Mouse (Mus musculus) bone marrow, adult 2 months (tissue): Measurements from ENCODE around the gene Cyb561.

ENCODE experiments used
- CTCF ChIP-seq: fragments of 200-500 bp; IDR thresholded peaks from 2 replicates; pipeline ENCODE4 v1.5.1; 2011; ENCODE audit warnings: low read length, control low read depth; ENCODE audit not compliant: control insufficient read depth, insufficient read depth
- POLR2A ChIP-seq: fragments of 200-500 bp; IDR thresholded peaks from 2 replicates; pipeline ENCODE4 v1.6.1; 2011; ENCODE audit warnings: low read depth, mild to moderate bottlenecking, control low read depth, low read length, borderline replicate concordance; ENCODE audit not compliant: control insufficient read depth

GRCm38 (mm10) chr11:105975636-105976035 is 22.5 kb upstream of the Cyb561 start:
- TF ChIP-seq CTCF, result no peak
- no peak for TF ChIP-seq POLR2A
